Mouse (Mus musculus): ENCODE results near the gene P2ry6. TPM values are rescaled to one million over a fixed set of nuclear protein-coding genes. Genes with fewer than 3 reads are reported as not detected.

P2ry6 gene
- under 1 TPM in 1 of 2 experiments, not detected in 1; 0.26 TPM for total RNA-seq (2023)

GRCm38 (mm10) chr7:100974135-100974903 is at the start of gene P2ry6:
Gene P2ry6, minus strand, starts transcription at chr7:100974649.

GRCm38 (mm10) chr7:101012541-101012940 is 38.1 kb upstream of the P2ry6 start, which contains the start of gene P2ry2:
Gene P2ry2, minus strand, starts transcription at chr7:101012866.

GRCm38 (mm10) chr7:100931926-100932480 is 42.4 kb downstream of the P2ry6 start, which contains the start of gene Arhgef17:
Gene Arhgef17, minus strand, starts transcription at chr7:100932107.

Other genes starting within 250 kb of the P2ry6 start
- 10 to 100 TPM; 30.5 to 36.7 TPM for gene Relt, start 111.2 kb downstream of the P2ry6 start, total RNA-seq (2023)
- under 1 TPM in 1 of 2 experiments, not detected in 1; 0.32 TPM for gene Arhgef17, start 42.5 kb downstream of the P2ry6 start, total RNA-seq (2023)
- gene P2ry2, start 38.2 kb upstream of the P2ry6 start, total RNA-seq (2023), result under 1 TPM; 0.17 to 0.27 TPM
- gene Fchsd2, start 118.2 kb upstream of the P2ry6 start, total RNA-seq (2023), result 100 to 1,000 TPM; 450 to 624 TPM